Mouse (Mus musculus): Measurements from ENCODE around the gene Sh2d1b2.
"Not testable (repeated sequence)": the region's sequence is repeated elsewhere in the genome, so short reads cannot be mapped to it uniquely, and the experiment has no call there.

- TF ChIP-seq CTCF (IDR thresholded peaks at IDR 0.05; ENCODE audit: control insufficient read depth, insufficient read depth, insufficient replicate concordance, low read depth, low read length); POLR2A (IDR thresholded peaks at IDR 0.05; ENCODE audit: control insufficient read depth, low read depth, low read length): not testable (repeated sequence)
These were observed at the start of gene Sh2d1b2 for GRCm38 (mm10) chr1:170232688-170233087.
